Mouse (Mus musculus): ENCODE measurements around the gene Cpsf6. TPM values are rescaled to one million over a fixed set of nuclear protein-coding genes. Genes with fewer than 3 reads are reported as not detected.
A peak's percentile ranks its signal among the peaks of the same experiment; 100 is the strongest.

Cpsf6 gene
- polyA plus RNA-seq, 2 experiments: 119 to 144 TPM

GRCm38 (mm10) chr10:117419577-117420290 is 39.9 kb upstream of the Cpsf6 start:
- Histone ChIP-seq H3K4me3 (replicated peaks; ENCODE audit: low read length) (no peak overlapping the region), H3K4me2 (replicated peaks; ENCODE audit: low read depth, low read length, severe bottlenecking) (no peak overlapping the region), H3K4me1 (ENCODE audit: control insufficient read depth, insufficient read depth, low read length) (peaks cover 8% of the 10 kb centered on the region; the same call in 1 of the 2 replicates), H3K27me3 (ENCODE audit: control insufficient read depth, insufficient read depth, low read length) (no peaks in the 10 kb centered on the region), H3K27ac (replicated peaks; ENCODE audit: low read depth, low read length) (no peak overlapping the region), H3K9ac (ENCODE audit: low read depth, low read length, severe bottlenecking) (no peak overlapping the region), H3K9me3 (ENCODE audit: control insufficient read depth, low read length) (no peaks in the 10 kb centered on the region), H3K36me3 (ENCODE audit: control insufficient read depth, insufficient read depth, low read length) (no peaks in the 10 kb centered on the region)
- TF ChIP-seq POLR2A (IDR thresholded peaks at IDR 0.05; ENCODE audit: borderline replicate concordance, extremely low read depth, insufficient read depth, insufficient read length): no peak
- WGBS: 75% methylated on average over 8 of the region's 8 CpGs
- ATAC-seq (ENCODE audit: low FRiP score, low read depth) (no peak), DNase-seq (ENCODE audit: low spot score) (no peak)

- no peaks in the 10 kb centered on the region for H3K27me3 ChIP-seq (ENCODE audit: control insufficient read depth, insufficient read depth, low read length)
- ATAC-seq (ENCODE audit: low FRiP score, low read depth) (no peak), DNase-seq (ENCODE audit: low spot score) (no peak)
- 49% methylated on average over 24 of the region's 24 CpGs for whole genome bisulfite sequencing
- no peaks in the 10 kb centered on the region for H3K36me3 ChIP-seq (ENCODE audit: control insufficient read depth, insufficient read depth, low read length)
- peaks cover 8% of the 10 kb centered on the region; the same call in 1 of the 2 replicates for H3K4me1 ChIP-seq (ENCODE audit: control insufficient read depth, insufficient read depth, low read length)
- peak overlapping the region; percentile 53; the same call in 1 of the 2 replicates for H3K4me2 ChIP-seq (replicated peaks; ENCODE audit: low read depth, low read length, severe bottlenecking)
- H3K4me3 ChIP-seq (replicated peaks; ENCODE audit: low read length): 0 out of 2 replicates have a peak overlapping the region, but pooled peaks have one; percentile 4
- H3K27ac ChIP-seq (replicated peaks; ENCODE audit: low read depth, low read length): no peak overlapping the region
- H3K9me3 ChIP-seq (ENCODE audit: control insufficient read depth, low read length): no peaks in the 10 kb centered on the region
- H3K9ac ChIP-seq (ENCODE audit: low read depth, low read length, severe bottlenecking): no peak overlapping the region
- no peak for TF ChIP-seq POLR2A (IDR thresholded peaks at IDR 0.05; ENCODE audit: borderline replicate concordance, extremely low read depth, insufficient read depth, insufficient read length)
These were observed 38.9 kb upstream of the Cpsf6 start for GRCm38 (mm10) chr10:117418668-117419237.

GRCm38 (mm10) chr10:117417772-117418667 is 38.2 kb upstream of the Cpsf6 start:
- H3K36me3 ChIP-seq (ENCODE audit: control insufficient read depth, insufficient read depth, low read length): no peaks in the 10 kb centered on the region
- peak overlapping the region; percentile 53 for H3K4me2 ChIP-seq (replicated peaks; ENCODE audit: low read depth, low read length, severe bottlenecking)
- WGBS: 13% methylated on average over 18 of the region's 18 CpGs
- no peaks in the 10 kb centered on the region for H3K9me3 ChIP-seq (ENCODE audit: control insufficient read depth, low read length)
- no peak for TF ChIP-seq POLR2A (IDR thresholded peaks at IDR 0.05; ENCODE audit: borderline replicate concordance, extremely low read depth, insufficient read depth, insufficient read length)
- H3K4me3 ChIP-seq (replicated peaks; ENCODE audit: low read length): peak overlapping the region; percentile 19
- H3K4me1 ChIP-seq (ENCODE audit: control insufficient read depth, insufficient read depth, low read length): peaks cover 8% of the 10 kb centered on the region; the same call in 1 of the 2 replicates
- DNase-seq (ENCODE audit: low spot score) (peak; percentile 42), ATAC-seq (ENCODE audit: low FRiP score, low read depth) (peak; percentile 65)
- no peaks in the 10 kb centered on the region for H3K27me3 ChIP-seq (ENCODE audit: control insufficient read depth, insufficient read depth, low read length)
- no peak overlapping the region for H3K27ac ChIP-seq (replicated peaks; ENCODE audit: low read depth, low read length)
- peak overlapping the region; percentile 17; the same call in 1 of the 2 replicates for H3K9ac ChIP-seq (ENCODE audit: low read depth, low read length, severe bottlenecking)

- no peak for TF ChIP-seq POLR2A (IDR thresholded peaks at IDR 0.05; ENCODE audit: borderline replicate concordance, extremely low read depth, insufficient read depth, insufficient read length)
- no peak overlapping the region for H3K9ac ChIP-seq (ENCODE audit: low read depth, low read length, severe bottlenecking)
- no peak overlapping the region for H3K27ac ChIP-seq (replicated peaks; ENCODE audit: low read depth, low read length)
- ATAC-seq (ENCODE audit: low FRiP score, low read depth) (no peak), DNase-seq (ENCODE audit: low spot score) (no peak)
- peak overlapping the region; percentile 53 for H3K4me2 ChIP-seq (replicated peaks; ENCODE audit: low read depth, low read length, severe bottlenecking)
- no peaks in the 10 kb centered on the region for H3K27me3 ChIP-seq (ENCODE audit: control insufficient read depth, insufficient read depth, low read length)
- peaks cover 8% of the 10 kb centered on the region; the same call in 1 of the 2 replicates for H3K4me1 ChIP-seq (ENCODE audit: control insufficient read depth, insufficient read depth, low read length)
- no peaks in the 10 kb centered on the region for H3K36me3 ChIP-seq (ENCODE audit: control insufficient read depth, insufficient read depth, low read length)
- peak overlapping the region; percentile 19; the same call in 1 of the 2 replicates for H3K4me3 ChIP-seq (replicated peaks; ENCODE audit: low read length)
- WGBS: 43% methylated on average over 9 of the region's 9 CpGs
- no peaks in the 10 kb centered on the region for H3K9me3 ChIP-seq (ENCODE audit: control insufficient read depth, low read length)
These were observed 37.6 kb upstream of the Cpsf6 start for GRCm38 (mm10) chr10:117417470-117417767.
